Mouse (Mus musculus): Measurements from ENCODE around the gene Disp1. TPM values are rescaled to one million over a fixed set of nuclear protein-coding genes. Genes with fewer than 3 reads are reported as not detected.

Disp1 gene
- polyA plus RNA-seq (2016; fragmentation: Nextera tagmentation; extraction: Ambion mirVana), result 18.6 and 19.1 TPM in 2 replicates

DNA sequence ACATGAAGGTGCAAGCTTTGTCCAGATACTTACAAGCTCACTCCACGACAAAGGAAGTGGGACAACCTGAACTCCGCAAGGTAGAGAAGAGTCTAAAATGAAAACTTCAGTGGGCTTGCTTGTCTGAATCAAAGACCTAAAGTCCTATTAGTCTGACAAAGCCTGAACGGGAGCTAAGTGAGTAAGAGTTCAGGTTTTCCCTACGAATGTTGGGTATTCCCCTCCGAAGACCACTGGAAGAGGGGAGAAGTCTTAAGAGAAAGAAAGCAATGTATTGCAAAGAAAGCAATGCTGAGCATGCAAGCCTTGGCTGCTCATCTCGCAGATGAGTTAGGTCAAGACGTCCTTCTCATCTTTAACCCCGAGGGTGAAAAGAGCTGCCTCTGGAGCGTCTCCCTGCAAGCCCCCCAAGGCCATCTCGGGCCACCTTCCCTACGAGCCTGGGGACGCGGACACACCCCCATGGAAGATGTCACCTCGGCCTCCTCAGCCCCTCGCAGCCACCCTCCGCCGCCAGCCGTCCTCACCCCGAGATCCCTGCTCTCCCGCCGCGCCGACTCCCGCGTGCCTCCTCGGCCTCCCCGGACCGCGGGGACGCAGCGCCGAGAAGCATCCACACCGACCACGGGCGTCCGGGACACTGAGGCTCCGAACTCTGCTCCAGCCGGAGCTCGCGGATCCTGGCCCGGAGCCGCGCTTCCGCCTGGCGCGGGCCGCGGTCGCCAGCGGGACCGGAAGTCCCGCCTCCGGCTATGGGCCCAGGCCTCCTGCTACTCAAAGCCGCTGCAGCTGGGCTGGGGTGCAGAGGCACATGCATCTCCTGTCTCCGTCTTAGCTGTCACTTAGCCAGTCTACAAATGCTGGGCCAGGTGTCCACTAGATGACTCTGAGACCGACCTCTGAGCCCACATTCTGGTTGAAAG, at the start of gene Disp1:
Gene Disp1 (minus strand): TSS at position 727 of the 923 bp plus-strand sequence.
- 0 out of 2 replicates have a peak, but pooled peaks have one; percentile 64 for ATAC-seq (ENCODE audit: insufficient number of reproducible peaks, insufficient read depth, low FRiP score, low TSS enrichment)
- Histone ChIP-seq H3K4me2 (replicated peaks) (peak within 1 kb of the TSS; percentile 60), H3K9me3 (no peaks in the 10 kb centered on the region), H3K27ac (peak within 1 kb of the TSS; percentile 55), H3K4me1 (peaks cover 11% of the 10 kb centered on the region; the same call in 1 of the 2 replicates), H3K36me3 (no peaks in the 10 kb centered on the region), H3K9ac (peak within 1 kb of the TSS; percentile 74), H3K27me3 (no peaks in the 10 kb centered on the region), H3K4me3 (peak within 1 kb of the TSS; percentile 65)
- 3% methylated on average over 56 of the region's 56 CpGs for WGBS

GRCm38 (mm10) chr1:183267666-183268065, 46.3 kb upstream of the Disp1 start:
- no peak overlapping the region for H3K9ac ChIP-seq
- no peak overlapping the region for H3K4me3 ChIP-seq
- ATAC-seq (ENCODE audit: insufficient number of reproducible peaks, insufficient read depth, low FRiP score, low TSS enrichment), result no peak
- no peaks in the 10 kb centered on the region for H3K27me3 ChIP-seq
- no peaks in the 10 kb centered on the region for H3K36me3 ChIP-seq
- 76% methylated on average over 6 of the region's 6 CpGs for WGBS
- no peak overlapping the region for H3K4me2 ChIP-seq (replicated peaks)
- no peak overlapping the region for H3K27ac ChIP-seq
- no peaks in the 10 kb centered on the region for H3K9me3 ChIP-seq
- no peaks in the 10 kb centered on the region; the same call in 1 of the 2 replicates for H3K4me1 ChIP-seq

- Histone ChIP-seq H3K9ac (no peak overlapping the region; the same call in 1 of the 2 replicates), H3K27ac (no peak overlapping the region), H3K4me2 (replicated peaks) (no peak overlapping the region), H3K4me3 (no peak overlapping the region), H3K4me1 (no peaks in the 10 kb centered on the region; the same call in 1 of the 2 replicates), H3K27me3 (no peaks in the 10 kb centered on the region), H3K9me3 (no peaks in the 10 kb centered on the region), H3K36me3 (no peaks in the 10 kb centered on the region)
- WGBS, result 67% methylated on average over 14 of the region's 14 CpGs
- no peak for ATAC-seq (ENCODE audit: insufficient number of reproducible peaks, insufficient read depth, low FRiP score, low TSS enrichment)
Measured at GRCm38 (mm10) chr1:183265921-183266467, 44.7 kb upstream of the Disp1 start.

DNA sequence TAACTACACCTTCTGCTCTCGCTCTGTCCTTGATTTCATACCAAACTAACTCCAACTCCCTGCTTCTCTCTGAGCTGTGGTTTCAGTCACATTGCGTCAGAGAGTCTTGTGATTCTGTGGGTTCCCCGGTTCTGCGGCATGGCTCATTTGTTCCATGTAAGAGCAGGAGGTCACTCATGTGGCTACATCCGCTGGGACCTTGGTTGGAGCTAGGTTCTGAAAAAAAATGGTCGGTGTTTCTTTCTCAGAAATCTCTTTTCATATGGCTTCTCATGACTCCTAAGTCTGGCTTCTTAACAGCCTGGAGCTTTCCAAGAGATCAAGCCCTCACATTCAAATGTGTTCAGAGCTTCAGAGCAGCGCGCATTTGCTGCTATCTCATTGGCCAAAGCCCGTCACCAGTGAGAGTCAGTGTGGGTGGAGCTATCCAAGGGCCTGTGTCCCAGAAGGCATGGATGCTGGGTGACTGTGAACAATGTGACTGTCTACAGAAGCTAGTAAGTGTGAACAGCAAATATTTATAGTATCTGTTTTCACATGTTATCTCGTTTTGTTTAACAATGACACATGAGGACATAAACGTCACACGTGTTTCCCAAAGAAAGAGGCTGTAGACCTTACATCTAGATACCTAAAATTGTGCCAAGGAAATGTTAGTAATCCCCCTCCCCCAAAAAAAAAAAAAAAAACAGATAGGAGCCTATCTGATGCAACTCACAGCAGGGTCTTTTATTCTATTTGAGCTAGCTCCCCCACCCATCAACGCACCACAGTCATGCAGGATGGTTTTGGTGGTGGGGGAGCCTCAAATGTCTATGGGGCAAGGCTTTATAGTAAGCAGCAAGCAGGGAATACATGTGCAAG, 43.1 kb upstream of the Disp1 start:
- H3K9ac ChIP-seq, result no peak overlapping the region
- no peaks in the 10 kb centered on the region; the same call in 1 of the 2 replicates for H3K4me1 ChIP-seq
- 83% methylated on average over 13 of the region's 13 CpGs for WGBS
- no peak overlapping the region for H3K4me3 ChIP-seq
- H3K36me3 ChIP-seq, result no peaks in the 10 kb centered on the region
- no peak overlapping the region for H3K27ac ChIP-seq
- H3K9me3 ChIP-seq, result no peaks in the 10 kb centered on the region
- H3K27me3 ChIP-seq, result no peaks in the 10 kb centered on the region
- no peak for ATAC-seq (ENCODE audit: insufficient number of reproducible peaks, insufficient read depth, low FRiP score, low TSS enrichment)
- no peak overlapping the region for H3K4me2 ChIP-seq (replicated peaks)

- H3K4me2 ChIP-seq (replicated peaks), result no peak overlapping the region
- H3K36me3 ChIP-seq, result no peaks in the 10 kb centered on the region
- H3K4me1 ChIP-seq, result peaks cover 7% of the 10 kb centered on the region; the same call in 1 of the 2 replicates
- no peak for ATAC-seq (ENCODE audit: insufficient number of reproducible peaks, insufficient read depth, low FRiP score, low TSS enrichment)
- no peak overlapping the region for H3K27ac ChIP-seq
- H3K9me3 ChIP-seq, result no peaks in the 10 kb centered on the region
- WGBS, result 59% methylated on average over 10 of the region's 10 CpGs
- no peak overlapping the region for H3K4me3 ChIP-seq
- no peaks in the 10 kb centered on the region for H3K27me3 ChIP-seq
- no peak overlapping the region for H3K9ac ChIP-seq
Measured at GRCm38 (mm10) chr1:183252574-183252973, 31.3 kb upstream of the Disp1 start.

- no peaks in the 10 kb centered on the region for H3K36me3 ChIP-seq
- 72% methylated on average over 2 of the region's 2 CpGs for WGBS
- no peak overlapping the region for H3K9ac ChIP-seq
- no peak overlapping the region for H3K4me2 ChIP-seq (replicated peaks)
- no peaks in the 10 kb centered on the region for H3K27me3 ChIP-seq
- H3K4me1 ChIP-seq, result peaks cover 7% of the 10 kb centered on the region; the same call in 1 of the 2 replicates
- no peak overlapping the region for H3K27ac ChIP-seq
- no peaks in the 10 kb centered on the region for H3K9me3 ChIP-seq
- H3K4me3 ChIP-seq, result no peak overlapping the region
- no peak for ATAC-seq (ENCODE audit: insufficient number of reproducible peaks, insufficient read depth, low FRiP score, low TSS enrichment)
Measured at GRCm38 (mm10) chr1:183251818-183252217, 30.5 kb upstream of the Disp1 start.

GRCm38 (mm10) chr1:183250612-183251011, 29.3 kb upstream of the Disp1 start:
- Histone ChIP-seq H3K4me1 (peaks cover 7% of the 10 kb centered on the region; the same call in 1 of the 2 replicates), H3K9me3 (no peaks in the 10 kb centered on the region), H3K4me3 (no peak overlapping the region), H3K4me2 (replicated peaks) (no peak overlapping the region), H3K36me3 (no peaks in the 10 kb centered on the region), H3K9ac (no peak overlapping the region), H3K27ac (no peak overlapping the region), H3K27me3 (no peaks in the 10 kb centered on the region)
- no peak for ATAC-seq (ENCODE audit: insufficient number of reproducible peaks, insufficient read depth, low FRiP score, low TSS enrichment)
- WGBS, result 65% methylated on average over 4 of the region's 4 CpGs

- Histone ChIP-seq H3K9me3 (0 out of 2 replicates have a peak, but pooled peaks cover 5% of the 10 kb centered on the region), H3K36me3 (no peaks in the 10 kb centered on the region), H3K27me3 (no peaks in the 10 kb centered on the region), H3K9ac (no peak overlapping the region), H3K4me3 (no peak overlapping the region), H3K27ac (no peak overlapping the region), H3K4me2 (replicated peaks) (no peak overlapping the region), H3K4me1 (peaks cover 7% of the 10 kb centered on the region; the same call in 1 of the 2 replicates)
- no peak for ATAC-seq (ENCODE audit: insufficient number of reproducible peaks, insufficient read depth, low FRiP score, low TSS enrichment)
- WGBS, result 26% methylated on average over 1 of the region's 1 CpGs
Measured at GRCm38 (mm10) chr1:183248144-183248543, 26.8 kb upstream of the Disp1 start.

GRCm38 (mm10) chr1:183243293-183243692, 22.0 kb upstream of the Disp1 start:
- H3K9ac ChIP-seq, result no peak overlapping the region
- H3K36me3 ChIP-seq, result no peaks in the 10 kb centered on the region
- H3K4me3 ChIP-seq, result no peak overlapping the region
- H3K27ac ChIP-seq, result no peak overlapping the region
- H3K27me3 ChIP-seq, result no peaks in the 10 kb centered on the region
- WGBS, result 71% methylated on average over 7 of the region's 7 CpGs
- ATAC-seq (ENCODE audit: insufficient number of reproducible peaks, insufficient read depth, low FRiP score, low TSS enrichment), result no peak
- H3K4me1 ChIP-seq, result no peaks in the 10 kb centered on the region
- H3K9me3 ChIP-seq, result 0 out of 2 replicates have a peak, but pooled peaks cover 5% of the 10 kb centered on the region
- no peak overlapping the region for H3K4me2 ChIP-seq (replicated peaks)

DNA sequence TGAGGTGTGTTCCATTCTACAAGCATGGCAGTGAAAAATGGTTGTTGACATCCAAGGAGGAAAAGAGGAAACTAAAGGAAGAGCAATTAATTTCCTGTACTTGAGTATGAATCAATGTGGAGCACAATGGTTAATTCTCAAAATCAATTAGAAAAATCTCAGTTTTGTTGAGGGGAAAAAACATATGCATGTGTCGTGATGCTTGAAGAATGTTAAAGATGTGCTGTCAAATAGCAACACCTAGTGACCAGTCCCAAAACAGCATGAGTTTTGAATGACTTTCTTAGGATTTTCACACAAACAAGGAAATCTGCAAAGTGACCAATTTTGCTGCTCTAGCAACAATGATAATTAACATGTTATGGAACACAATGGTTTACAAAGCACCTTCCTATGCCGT, 16.6 kb upstream of the Disp1 start:
- 18% methylated on average over 2 of the region's 2 CpGs for WGBS
- Histone ChIP-seq H3K9me3 (no peaks in the 10 kb centered on the region), H3K36me3 (no peaks in the 10 kb centered on the region), H3K4me1 (no peaks in the 10 kb centered on the region), H3K27me3 (no peaks in the 10 kb centered on the region), H3K27ac (no peak overlapping the region), H3K9ac (no peak overlapping the region), H3K4me2 (replicated peaks) (no peak overlapping the region), H3K4me3 (no peak overlapping the region)
- no peak for ATAC-seq (ENCODE audit: insufficient number of reproducible peaks, insufficient read depth, low FRiP score, low TSS enrichment)

DNA sequence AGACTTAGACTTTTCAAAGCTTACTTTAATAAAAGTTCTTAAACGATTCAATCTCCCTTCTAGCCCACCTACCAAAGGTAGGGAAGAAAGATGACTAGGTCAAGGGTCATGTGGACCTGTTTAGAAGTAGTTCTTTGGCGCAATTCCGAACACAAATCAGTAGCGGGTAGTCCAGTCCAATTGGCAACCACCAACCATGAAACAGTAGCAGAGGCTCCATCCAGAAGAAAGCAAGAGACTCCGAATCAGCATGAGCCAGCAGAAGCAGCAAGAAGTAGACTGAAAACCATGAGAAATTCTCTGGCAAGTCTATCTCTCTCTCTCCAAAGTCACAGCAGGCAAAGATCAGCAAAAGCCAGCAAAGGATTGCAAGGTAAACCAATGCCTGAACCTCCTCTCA, 15.1 kb upstream of the Disp1 start:
- Histone ChIP-seq H3K27ac (no peak overlapping the region), H3K9ac (no peak overlapping the region), H3K9me3 (no peaks in the 10 kb centered on the region), H3K4me2 (replicated peaks) (no peak overlapping the region), H3K4me3 (no peak overlapping the region), H3K27me3 (no peaks in the 10 kb centered on the region), H3K36me3 (no peaks in the 10 kb centered on the region), H3K4me1 (no peaks in the 10 kb centered on the region)
- 85% methylated on average over 5 of the region's 5 CpGs for WGBS
- ATAC-seq (ENCODE audit: insufficient number of reproducible peaks, insufficient read depth, low FRiP score, low TSS enrichment), result no peak
